Mouse (Mus musculus) CH12.LX (cell line): ENCODE measurements around the gene 5730522E02Rik. TPM values are rescaled to one million over a fixed set of nuclear protein-coding genes. Genes with fewer than 3 reads are reported as not detected.

Experiments
- DNase-seq: peaks from one replicate; pipeline ENCODE4 v3.0.0-alpha.2; 2013; ENCODE audit errors: extremely low read depth
- H3K27ac ChIP-seq: 2 replicates; pipeline ENCODE4 v1.5.1; 2012; ENCODE audit warnings: low read depth, mild to moderate bottlenecking, control low read depth, moderate library complexity; ENCODE audit not compliant: insufficient read depth
- H3K27me3 ChIP-seq: replicated peaks from 2 replicates; pipeline ENCODE3; 2012; ENCODE audit warnings: inconsistent platforms
- H3K36me3 ChIP-seq, 2 experiments: replicated peaks in 1 of 2; 2 replicates each; pipeline versions ENCODE3 to v1.6.1; 2012; ENCODE audit warnings: inconsistent platforms in 1 of 2, low read length in 1 of 2, mild to moderate bottlenecking in 1 of 2, mixed read lengths in 1 of 2, moderate library complexity in 1 of 2; ENCODE audit not compliant: control insufficient read depth in 1 of 2, insufficient read depth in 1 of 2
- H3K4me1 ChIP-seq, 2 experiments: 2 replicates each; pipeline ENCODE4 v1.6.1; 2012; ENCODE audit warnings: inconsistent platforms in 1 of 2, moderate library complexity in 1 of 2; ENCODE audit not compliant: insufficient read depth in 2 of 2, control insufficient read depth in 1 of 2
- H3K4me2 ChIP-seq: 2 replicates; pipeline ENCODE4 v1.6.1; 2012; ENCODE audit warnings: low read depth, mild to moderate bottlenecking, control low read depth; ENCODE audit not compliant: poor library complexity, insufficient read depth, severe bottlenecking
- H3K4me3 ChIP-seq, 3 experiments: fragments of 150-350 bp in 1 of 3; sonication (generic) in 1 of 3; replicated peaks in 1 of 3; 2 replicates each; pipeline versions ENCODE3 to v1.5.1; 2011 to 2012; ENCODE audit warnings: low read depth in 2 of 3, low read length in 2 of 3, mild to moderate bottlenecking in 2 of 3, moderate library complexity in 2 of 3, control low read depth in 1 of 3, improper control_type of control experiment in 1 of 3, inconsistent platforms in 1 of 3, mixed read lengths in 1 of 3; ENCODE audit not compliant: poor library complexity in 1 of 3
- H3K79me2 ChIP-seq: replicated peaks from 2 replicates; pipeline ENCODE4 v1.6.1; 2012; ENCODE audit warnings: mild to moderate bottlenecking, moderate library complexity; ENCODE audit not compliant: control insufficient read depth, poor library complexity, insufficient read depth, severe bottlenecking; ENCODE audit errors: extremely low read depth
- H3K9ac ChIP-seq: 2 replicates; pipeline ENCODE4 v1.6.1; 2012; ENCODE audit warnings: low read depth, mild to moderate bottlenecking, control low read depth, moderate library complexity; ENCODE audit not compliant: insufficient read depth
- H3K9me3 ChIP-seq: replicated peaks from 2 replicates; pipeline ENCODE3; 2012; ENCODE audit warnings: low read length, inconsistent platforms, mixed read lengths
- BHLHE40 ChIP-seq: IDR thresholded peaks from 2 replicates; pipeline ENCODE4 v1.6.1; 2011; ENCODE audit warnings: mild to moderate bottlenecking, low read depth, low read length, improper control_type of control experiment
- CHD2 ChIP-seq: IDR thresholded peaks from 2 replicates; pipeline ENCODE4 v1.6.1; 2011; ENCODE audit warnings: low read length, improper control_type of control experiment
- CTCF ChIP-seq, 2 experiments: IDR thresholded peaks in 1 of 2; conservative IDR thresholded peaks in 1 of 2; 2 replicates each; pipeline ENCODE4 v1.5.1; 2011 to 2012; ENCODE audit warnings: low read depth in 2 of 2, low read length in 2 of 2, improper control_type of control experiment in 1 of 2, inconsistent platforms in 1 of 2, mild to moderate bottlenecking in 1 of 2, moderate library complexity in 1 of 2
- EP300 ChIP-seq: IDR thresholded peaks from 2 replicates; pipeline ENCODE4 v1.6.1; 2011; ENCODE audit warnings: low read length, improper control_type of control experiment
- HCFC1 ChIP-seq: IDR thresholded peaks from 2 replicates; pipeline ENCODE4 v1.6.1; 2012; ENCODE audit warnings: low read depth, mild to moderate bottlenecking, inconsistent platforms, low read length, improper control_type of control experiment
- IRF4 ChIP-seq: IDR thresholded peaks from 2 replicates; pipeline ENCODE4 v1.6.1; 2014; ENCODE audit warnings: low read depth, mild to moderate bottlenecking, inconsistent platforms, low read length, improper control_type of control experiment
- JUND ChIP-seq: conservative IDR thresholded peaks from 2 replicates; pipeline ENCODE4 v1.6.1; 2011; ENCODE audit warnings: low read depth, low read length, improper control_type of control experiment
- KAT2A ChIP-seq: IDR thresholded peaks from 2 replicates; pipeline ENCODE4 v1.6.1; 2012; ENCODE audit warnings: low read length, improper control_type of control experiment, inconsistent platforms; ENCODE audit not compliant: insufficient replicate concordance
- MAX ChIP-seq: IDR thresholded peaks from 2 replicates; pipeline ENCODE4 v1.6.1; 2011; ENCODE audit warnings: low read length, improper control_type of control experiment
- MYC ChIP-seq: IDR thresholded peaks from 2 replicates; pipeline ENCODE4 v1.6.1; 2011; ENCODE audit warnings: low read depth, mild to moderate bottlenecking, improper control_type of control experiment, low read length
- NELFE ChIP-seq: IDR thresholded peaks from 2 replicates; pipeline ENCODE4 v1.6.1; 2011; ENCODE audit warnings: low read depth, low read length, improper control_type of control experiment
- NRF1 ChIP-seq: IDR thresholded peaks from 2 replicates; pipeline ENCODE4 v1.6.1; 2014; ENCODE audit warnings: low read depth, mild to moderate bottlenecking, inconsistent platforms, low read length, improper control_type of control experiment, moderate library complexity
- POLR2AphosphoS2 ChIP-seq: IDR thresholded peaks from 2 replicates; pipeline ENCODE4 v1.6.1; 2011; ENCODE audit warnings: low read depth, low read length, improper control_type of control experiment
- RAD21 ChIP-seq: IDR thresholded peaks from 2 replicates; pipeline ENCODE4 v1.6.1; 2011; ENCODE audit warnings: low read depth, mild to moderate bottlenecking, low read length, improper control_type of control experiment, moderate library complexity
- TCF12 ChIP-seq: IDR thresholded peaks from 2 replicates; pipeline ENCODE4 v1.6.1; 2014; ENCODE audit warnings: low read depth, mild to moderate bottlenecking, inconsistent platforms, low read length, improper control_type of control experiment
- USF1 ChIP-seq: IDR thresholded peaks from 2 replicates; pipeline ENCODE4 v1.6.1; 2014; ENCODE audit warnings: low read depth, mild to moderate bottlenecking, inconsistent platforms, low read length, improper control_type of control experiment
- USF2 ChIP-seq: conservative IDR thresholded peaks from 2 replicates; pipeline ENCODE4 v1.6.1; 2011; ENCODE audit warnings: low read depth, low read length, improper control_type of control experiment
- dilution Hi-C: fragments of 300-500 bp; cut with MboI; formaldehyde crosslinking; loops from 2 replicates; pipeline ENCODE4 v1.14.3; 2020; ENCODE audit warnings: low sequenced_read_pairs; ENCODE audit not compliant: extremely low pct_unique_long_range_greater_than_20kb, extremely low pct_ligation_motif_present
- in situ Hi-C: fragments of 300-500 bp; cut with MboI; formaldehyde crosslinking; loops from 3 replicates; pipeline ENCODE4 v1.14.3; 2019; ENCODE audit warnings: low sequenced_read_pairs, low pct_ligation_motif_present, low pct_unique_long_range_greater_than_20kb, mixed read lengths
- polyA plus RNA-seq: library from polyadenylated mRNA; unstranded; fragments of >175 nt; gene quantifications from 2 replicates; pipeline ENCODE4 v1.2.1, GENCODE M21; 2012; ENCODE audit warnings: low read depth; ENCODE audit not compliant: insufficient read length
- total RNA-seq, 2 experiments: library from RNA; depleted of rRNA; stranded (reverse); fragments of 300-350 nt in 1 of 2; fragments of >200 nt in 1 of 2; gene quantifications; 2 replicates each; pipeline ENCODE4 v1.2.3; 2012 to 2014

The 5730522E02Rik gene
- total and polyA plus RNA-seq, 3 experiments, result not detected

GRCm38 (mm10) chr11:25856629-25857568, 353.7 kb downstream of the 5730522E02Rik start:
- Histone ChIP-seq H3K9me3 (no peaks in the 10 kb centered on the region), H3K27me3 (no peaks in the 10 kb centered on the region), H3K36me3 (no peaks in the 10 kb centered on the region), H3K4me2 (no peak overlapping the region), H3K9ac (no peak overlapping the region), H3K79me2 (no peaks in the 10 kb centered on the region), H3K27ac (no peak overlapping the region), H3K4me3 (no peak overlapping the region), H3K4me1 (no peaks in the 10 kb centered on the region)
- dilution Hi-C loops (no loop called here), in situ Hi-C loops (loop anchor here (25.0 kb wide), 1 partner anchor 1820 kb away; no protein-coding TSS in a partner anchor)
- DNase-seq, result no peak
- TF ChIP-seq KAT2A, result no peak
- TF ChIP-seq CHD2, result no peak

GRCm38 (mm10) chr11:25855794-25856193, 354.8 kb downstream of the 5730522E02Rik start:
- no peaks in the 10 kb centered on the region for H3K4me1 ChIP-seq
- no peaks in the 10 kb centered on the region for H3K9me3 ChIP-seq
- H3K27ac ChIP-seq, result no peak overlapping the region
- H3K27me3 ChIP-seq, result no peaks in the 10 kb centered on the region
- in situ Hi-C loops (loop anchor here (25.0 kb wide), 1 partner anchor 1818 kb away; no protein-coding TSS in a partner anchor), dilution Hi-C loops (no loop called here)
- DNase-seq, result no peak
- H3K4me2 ChIP-seq, result no peak overlapping the region
- H3K9ac ChIP-seq, result no peak overlapping the region
- no peaks in the 10 kb centered on the region for H3K36me3 ChIP-seq
- TF ChIP-seq HCFC1 (no peak), RAD21 (no peak), CTCF (conservative IDR thresholded peaks at IDR 0.05 in 1 of 2, IDR thresholded peaks at IDR 0.05 in 1 of 2; ENCODE audit: low read depth in 2 of 2, low read length in 2 of 2) (no peak), NRF1 (no peak), POLR2AphosphoS2 (no peak), MYC (no peak), EP300 (no peak), NELFE (no peak), IRF4 (no peak), MAX (no peak), TCF12 (no peak), USF1 (no peak), JUND (no peak), BHLHE40 (no peak), USF2 (no peak)
- no peak overlapping the region for H3K4me3 ChIP-seq
- H3K79me2 ChIP-seq, result no peaks in the 10 kb centered on the region
